Mouse (Mus musculus) hindbrain, embryonic 11.5 days (tissue): ENCODE results near the gene Smad6. TPM values are rescaled to one million over a fixed set of nuclear protein-coding genes. Genes with fewer than 3 reads are reported as not detected.
A peak's percentile ranks its signal among the peaks of the same experiment; 100 is the strongest.

Source experiments
- ATAC-seq: fragments of 200-750 bp; cut with Nextera tagmentation; 2 replicates; pipeline ENCODE4 v1.8.0; 2017; ENCODE audit warnings: mild to moderate bottlenecking, moderate TSS enrichment, moderate library complexity; ENCODE audit not compliant: low FRiP score
- DNase-seq: peaks from one replicate; pipeline ENCODE4 v3.0.0-alpha.2; 2015; ENCODE audit warnings: low spot score
- H3K27ac ChIP-seq: fragments of 300-500 bp; sonication (generic); 2 replicates; pipeline ENCODE4 v1.5.1; 2014; ENCODE audit warnings: mild to moderate bottlenecking, low read depth, low read length
- H3K27me3 ChIP-seq: fragments of 300-500 bp; sonication (generic); 2 replicates; pipeline ENCODE4 v1.6.1; 2014; ENCODE audit warnings: mild to moderate bottlenecking, low read length, moderate library complexity, mixed read lengths; ENCODE audit not compliant: control insufficient read depth, insufficient read depth
- H3K36me3 ChIP-seq: fragments of 300-500 bp; sonication (generic); 2 replicates; pipeline ENCODE4 v1.6.1; 2014; ENCODE audit warnings: mild to moderate bottlenecking, low read length, moderate library complexity, mixed read lengths; ENCODE audit not compliant: control insufficient read depth, insufficient read depth
- H3K4me1 ChIP-seq: fragments of 300-500 bp; sonication (generic); replicated peaks from 2 replicates; pipeline ENCODE4 v1.6.1; 2014; ENCODE audit warnings: low read length, mixed read lengths; ENCODE audit not compliant: control insufficient read depth, insufficient read depth
- H3K4me2 ChIP-seq: fragments of 300-500 bp; sonication (generic); replicated peaks from 2 replicates; pipeline ENCODE4 v1.6.1; 2014; ENCODE audit warnings: mild to moderate bottlenecking, low read depth, low read length
- H3K4me3 ChIP-seq: fragments of 300-500 bp; sonication (generic); 2 replicates; pipeline ENCODE4 v1.5.1; 2014; ENCODE audit warnings: low read depth, low read length
- H3K9ac ChIP-seq: fragments of 300-500 bp; sonication (generic); 2 replicates; pipeline ENCODE4 v1.6.1; 2014; ENCODE audit warnings: low read depth, low read length
- H3K9me3 ChIP-seq: fragments of 300-500 bp; sonication (generic); 2 replicates; pipeline ENCODE4 v1.6.1; 2016; ENCODE audit warnings: low read length; ENCODE audit not compliant: control insufficient read depth
- WGBS: fragments of 180-500 bp; shearing (Covaris S2); extraction: QIAGEN DNeasy Blood & Tissue Kit; methylation state at CpG from one replicate; pipeline ENCODE4 v1.1.7; 2014; 5-methylcytosine and 5-hydroxymethylcytosine counted together
- polyA plus RNA-seq: library from polyadenylated mRNA; unstranded; fragments of >200 nt; fragmentation: Nextera tagmentation; extraction: Ambion mirVana; gene quantifications from 2 replicates; pipeline ENCODE4 v1.2.1, GENCODE M21; 2014

Gene Smad6
- polyA plus RNA-seq, 1 experiment from 2014 or later = 5.5 TPM

- DNase-seq = no peak
- Histone ChIP-seq H3K4me3 (no peak overlapping the region), H3K27me3 (no peaks in the 10 kb centered on the region), H3K9me3 (no peaks in the 10 kb centered on the region), H3K36me3 (no peaks in the 10 kb centered on the region), H3K4me2 (no peak overlapping the region), H3K27ac (no peak overlapping the region), H3K4me1 (peaks cover 15% of the 10 kb centered on the region), H3K9ac (no peak overlapping the region)
- ATAC-seq = no peak
- 53% methylated on average over 4 of the region's 4 CpGs for WGBS
These were observed 31.9 kb upstream of the Smad6 start for GRCm38 (mm10) chr9:64053786-64054185.

- DNase-seq (no peak), ATAC-seq (no peak)
- 87% methylated on average over 2 of the region's 2 CpGs for WGBS
- Histone ChIP-seq H3K4me3 (no peak overlapping the region), H3K36me3 (no peaks in the 10 kb centered on the region), H3K27ac (no peak overlapping the region), H3K27me3 (no peaks in the 10 kb centered on the region), H3K4me2 (no peak overlapping the region), H3K9ac (no peak overlapping the region), H3K9me3 (no peaks in the 10 kb centered on the region), H3K4me1 (peaks cover 9% of the 10 kb centered on the region)
These were observed 29.4 kb upstream of the Smad6 start for GRCm38 (mm10) chr9:64051241-64051640.

DNA sequence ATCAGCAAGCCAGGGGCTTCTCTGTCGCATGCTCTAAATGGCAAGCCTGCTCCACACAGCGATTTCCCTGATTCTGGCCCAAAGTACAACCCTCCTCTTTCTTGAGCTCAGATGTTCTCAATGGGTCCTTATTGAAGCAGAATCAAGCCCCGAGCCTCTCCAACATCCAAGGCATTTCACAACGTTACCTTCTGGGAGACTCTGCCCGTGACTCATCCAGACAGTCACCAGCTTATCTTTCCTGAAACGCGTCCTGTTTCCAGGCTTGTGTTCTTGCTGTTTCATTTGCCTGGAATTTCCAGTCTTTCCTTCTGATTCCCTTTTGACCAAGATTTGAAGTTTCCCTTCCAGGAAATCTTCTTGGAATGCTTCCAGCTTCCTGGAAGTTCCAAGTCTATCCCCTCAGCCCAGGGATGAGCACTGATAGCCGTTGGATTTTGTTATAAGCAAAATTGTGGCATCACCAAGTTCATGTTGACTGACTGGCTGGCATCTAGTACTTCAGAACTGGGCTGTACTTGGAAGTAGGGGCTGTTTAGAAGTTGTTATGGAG, 28.7 kb upstream of the Smad6 start:
- H3K4me2 ChIP-seq = peak overlapping the region; percentile 61; the same call in 1 of the 2 replicates
- no peak overlapping the region for H3K4me3 ChIP-seq
- peaks cover 9% of the 10 kb centered on the region for H3K4me1 ChIP-seq
- DNase-seq = no peak
- H3K27me3 ChIP-seq = no peaks in the 10 kb centered on the region
- H3K36me3 ChIP-seq = no peaks in the 10 kb centered on the region
- no peak overlapping the region for H3K27ac ChIP-seq
- no peaks in the 10 kb centered on the region for H3K9me3 ChIP-seq
- no peak for ATAC-seq
- 44% methylated on average over 8 of the region's 8 CpGs for WGBS
- H3K9ac ChIP-seq = no peak overlapping the region; the same call in 1 of the 2 replicates

GRCm38 (mm10) chr9:64049471-64050380, 27.9 kb upstream of the Smad6 start:
- ATAC-seq (peak; percentile 69), DNase-seq (peak; percentile 70)
- H3K9me3 ChIP-seq = no peaks in the 10 kb centered on the region
- H3K4me3 ChIP-seq = peak overlapping the region; percentile 33
- peak overlapping the region; percentile 61 for H3K4me2 ChIP-seq
- H3K9ac ChIP-seq = peak overlapping the region; percentile 34
- 9% methylated on average over 32 of the region's 32 CpGs for WGBS
- H3K27me3 ChIP-seq = no peaks in the 10 kb centered on the region
- H3K27ac ChIP-seq = 0 out of 2 replicates have a peak overlapping the region, but pooled peaks have one; percentile 27
- no peaks in the 10 kb centered on the region for H3K36me3 ChIP-seq
- H3K4me1 ChIP-seq = peaks cover 13% of the 10 kb centered on the region

DNA sequence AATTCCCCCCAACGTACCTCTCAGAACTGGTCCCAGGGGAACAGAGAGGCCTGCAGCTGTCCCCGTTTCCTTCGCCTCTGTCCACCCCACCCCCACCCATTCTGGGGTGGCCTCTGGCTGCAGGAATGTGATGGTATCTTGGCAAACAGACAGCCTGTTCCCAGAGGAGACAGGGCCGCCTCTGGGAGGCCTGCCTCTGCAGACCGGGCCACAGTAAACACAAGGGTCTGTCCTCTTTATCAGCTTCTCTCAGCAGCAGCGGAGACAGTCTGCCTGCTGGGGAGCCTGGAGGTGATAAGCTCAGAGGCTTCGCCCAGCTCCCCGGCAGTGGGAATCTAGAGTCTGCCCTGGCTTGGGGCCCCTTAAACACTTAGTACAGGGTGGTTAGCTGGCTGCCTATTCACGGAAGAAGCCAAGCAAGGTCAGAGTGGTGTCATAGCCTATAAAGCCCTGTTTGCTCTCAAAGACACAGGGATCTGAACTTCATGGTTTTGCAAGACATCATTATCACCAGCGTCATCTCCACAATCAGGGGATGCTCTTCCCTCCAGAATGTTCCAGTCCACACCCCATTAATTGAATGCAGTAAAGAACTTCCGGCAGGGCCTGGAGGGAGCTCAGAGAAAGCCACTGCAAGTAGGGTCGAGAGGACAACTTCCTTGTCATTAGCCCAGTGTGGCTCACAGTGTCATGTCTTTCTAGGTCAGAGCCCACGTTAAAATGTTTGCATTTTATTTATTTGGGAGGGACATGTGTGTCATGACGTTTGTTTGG, 23.4 kb upstream of the Smad6 start:
- H3K27me3 ChIP-seq = no peaks in the 10 kb centered on the region
- ATAC-seq (peak; percentile 47; the same call in 1 of the 2 replicates), DNase-seq (peak; percentile 44)
- H3K4me1 ChIP-seq = peaks cover 10% of the 10 kb centered on the region
- H3K4me2 ChIP-seq = no peak overlapping the region; the same call in 1 of the 2 replicates
- no peaks in the 10 kb centered on the region for H3K9me3 ChIP-seq
- H3K4me3 ChIP-seq = no peak overlapping the region
- 32% methylated on average over 14 of the region's 14 CpGs for WGBS
- no peaks in the 10 kb centered on the region for H3K36me3 ChIP-seq
- peak overlapping the region; percentile 39 for H3K27ac ChIP-seq
- no peak overlapping the region for H3K9ac ChIP-seq

DNA sequence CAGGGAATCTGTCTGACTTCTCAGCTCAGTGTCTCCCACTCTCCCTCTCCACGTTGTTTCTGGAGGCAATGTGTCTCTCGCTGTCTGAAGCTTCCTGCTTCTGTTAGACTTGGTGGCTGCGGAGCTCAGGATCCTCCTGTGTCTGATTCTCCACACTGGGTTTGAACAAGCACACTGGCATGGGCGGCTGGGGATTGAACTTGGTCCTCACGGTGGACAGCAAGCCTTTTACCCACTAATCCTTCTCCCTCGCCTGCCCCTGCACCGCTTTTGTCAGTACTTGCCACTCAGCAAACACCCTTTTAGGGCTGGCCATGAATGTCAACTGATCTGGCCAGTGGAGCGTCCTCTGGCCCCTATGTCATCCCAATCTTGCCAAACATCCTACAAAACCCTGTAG, 22.5 kb upstream of the Smad6 start:
- no peak overlapping the region for H3K27ac ChIP-seq
- H3K9ac ChIP-seq = no peak overlapping the region
- no peak overlapping the region for H3K4me3 ChIP-seq
- WGBS = 76% methylated on average over 8 of the region's 8 CpGs
- H3K36me3 ChIP-seq = no peaks in the 10 kb centered on the region
- peaks cover 5% of the 10 kb centered on the region for H3K4me1 ChIP-seq
- no peaks in the 10 kb centered on the region for H3K9me3 ChIP-seq
- ATAC-seq (no peak), DNase-seq (no peak)
- H3K4me2 ChIP-seq = no peak overlapping the region
- no peaks in the 10 kb centered on the region for H3K27me3 ChIP-seq

DNA sequence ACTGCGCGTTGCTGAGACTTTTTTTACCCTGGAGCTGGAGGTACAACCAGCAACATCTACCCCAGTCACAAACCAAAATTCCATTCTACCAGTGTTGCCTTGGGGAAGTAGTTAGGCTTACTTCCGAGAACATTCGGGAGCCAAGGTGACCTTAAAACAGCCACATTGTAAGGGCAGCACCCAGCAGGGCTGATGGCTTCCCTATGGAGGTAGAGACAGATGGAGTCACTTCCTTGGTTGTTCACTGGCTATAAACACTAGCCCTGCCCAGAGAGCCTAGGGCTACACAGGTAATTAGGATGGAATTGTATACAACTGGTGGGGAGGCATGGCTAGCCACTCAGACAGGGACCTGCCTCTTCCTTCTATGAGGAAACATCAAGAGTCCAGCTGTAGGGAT, 21.1 kb upstream of the Smad6 start:
- no peaks in the 10 kb centered on the region for H3K36me3 ChIP-seq
- ATAC-seq (no peak), DNase-seq (no peak)
- H3K9ac ChIP-seq = no peak overlapping the region
- no peak overlapping the region for H3K4me2 ChIP-seq
- H3K4me3 ChIP-seq = no peak overlapping the region
- peaks cover 5% of the 10 kb centered on the region for H3K4me1 ChIP-seq
- no peak overlapping the region for H3K27ac ChIP-seq
- 79% methylated on average over 4 of the region's 4 CpGs for WGBS
- no peaks in the 10 kb centered on the region for H3K27me3 ChIP-seq
- H3K9me3 ChIP-seq = no peaks in the 10 kb centered on the region

DNA sequence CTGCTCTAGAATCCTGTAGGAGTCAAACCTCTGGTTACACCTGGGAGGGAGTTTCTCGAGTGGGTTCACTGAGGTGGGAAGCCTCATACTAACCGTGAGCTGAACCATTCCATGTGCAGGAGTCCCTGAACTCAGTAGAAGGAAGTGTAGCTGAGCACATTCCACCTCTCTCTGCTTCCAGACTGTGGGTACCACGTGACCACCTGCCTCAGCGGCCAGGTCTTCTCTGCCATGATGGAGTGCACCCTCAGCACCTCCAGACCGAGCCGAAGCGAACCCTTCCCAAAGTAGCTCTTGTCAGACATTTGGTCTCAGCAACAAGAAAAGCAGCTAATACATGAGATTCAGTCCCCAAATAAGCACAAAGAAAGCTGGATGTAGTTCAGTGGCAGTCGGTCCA, 20.4 kb upstream of the Smad6 start:
- no peaks in the 10 kb centered on the region for H3K9me3 ChIP-seq
- H3K9ac ChIP-seq = no peak overlapping the region
- H3K4me1 ChIP-seq = peaks cover 5% of the 10 kb centered on the region
- no peaks in the 10 kb centered on the region for H3K27me3 ChIP-seq
- H3K4me3 ChIP-seq = no peak overlapping the region
- no peak overlapping the region for H3K27ac ChIP-seq
- no peaks in the 10 kb centered on the region for H3K36me3 ChIP-seq
- no peak overlapping the region for H3K4me2 ChIP-seq
- DNase-seq (no peak), ATAC-seq (no peak)
- 88% methylated on average over 8 of the region's 8 CpGs for WGBS
